Mouse (Mus musculus) olfactory bulb, adult 2 months (tissue): Measurements from ENCODE around the gene Nisch.

Source experiments
- CTCF ChIP-seq: fragments of 200-500 bp; IDR thresholded peaks from 2 replicates; pipeline ENCODE4 v1.5.1; 2012; ENCODE audit warnings: low read depth, mild to moderate bottlenecking, low read length, moderate library complexity; ENCODE audit not compliant: insufficient read depth
- POLR2A ChIP-seq: fragments of 200-500 bp; IDR thresholded peaks from 2 replicates; pipeline ENCODE4 v1.6.1; 2012; ENCODE audit warnings: mild to moderate bottlenecking, low read depth, low read length, moderate library complexity; ENCODE audit not compliant: insufficient read depth

GRCm38 (mm10) chr14:31252091-31252490 is 35.3 kb upstream of the Nisch start:
- TF ChIP-seq POLR2A (no peak), CTCF (no peak)
